Mouse (Mus musculus) cortical plate, adult 2 months (tissue): ENCODE data around the gene Fkbp5.

ENCODE experiments used
- CTCF ChIP-seq: fragments of 200-500 bp; IDR thresholded peaks from 2 replicates; pipeline ENCODE4 v1.5.1; 2011; ENCODE audit warnings: mild to moderate bottlenecking, control low read depth, low read length; ENCODE audit not compliant: insufficient read depth; ENCODE audit errors: extremely low read depth
- POLR2A ChIP-seq: fragments of 200-500 bp; IDR thresholded peaks from 2 replicates; pipeline ENCODE4 v1.6.1; 2011; ENCODE audit warnings: mild to moderate bottlenecking, low read length, control low read depth; ENCODE audit not compliant: insufficient read depth; ENCODE audit errors: extremely low read depth

- TF ChIP-seq CTCF: no peak
- TF ChIP-seq POLR2A: no peak
Observed at GRCm38 (mm10) chr17:28513844-28514243, 3.5 kb downstream of the Fkbp5 start.
